Mouse (Mus musculus) B cell, adult (primary cell): ENCODE data around the gene Dok3. TPM values are rescaled to one million over a fixed set of nuclear protein-coding genes. Genes with fewer than 3 reads are reported as not detected.

Experiments used
- total RNA-seq: library from RNA; stranded (reverse); gene quantifications from 4 replicates; pipeline ENCODE4 v1.2.4, GENCODE M21; 2023; ENCODE audit not compliant: inconsistent age

Dok3 gene
- total RNA-seq = 312 to 332 TPM (median 327 TPM) in 4 replicates

DNA sequence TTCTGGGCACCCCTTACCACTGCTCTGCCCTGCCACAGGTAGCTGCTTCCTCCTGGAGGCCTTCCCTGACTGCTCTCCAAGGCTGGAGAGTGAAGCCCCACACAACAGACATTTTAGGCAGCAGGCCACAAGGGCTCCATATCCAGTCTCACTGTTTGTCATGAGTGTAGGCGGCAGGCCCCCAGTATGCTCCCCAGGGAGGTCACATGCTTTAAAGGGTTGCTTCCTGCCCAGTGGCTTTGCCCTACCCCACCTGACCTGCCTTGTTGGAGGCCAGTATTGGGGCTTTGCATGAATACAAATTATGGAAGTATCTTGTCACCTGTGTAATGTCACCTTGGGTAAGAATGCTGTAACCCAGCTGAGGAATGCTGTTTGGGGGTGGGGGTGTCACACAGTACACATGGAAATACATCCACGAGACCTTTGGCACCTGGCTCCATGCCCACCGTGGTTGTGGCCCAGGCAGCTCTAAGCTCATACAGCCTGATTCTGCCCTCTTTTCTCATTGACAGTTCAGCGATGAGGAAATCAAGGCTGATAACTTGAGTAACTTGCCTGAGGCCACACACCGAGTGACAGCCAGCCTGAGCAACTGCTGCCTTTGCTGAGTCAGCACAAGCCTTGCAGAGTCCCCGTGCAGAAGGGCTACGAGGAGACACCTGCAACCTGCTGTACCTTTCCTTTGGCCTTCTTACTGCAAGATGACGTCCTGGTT lies at the start of gene Dok3:
TSS of gene Dok3 (minus strand) at position 99 of the 718 bp plus-strand sequence.

GRCm38 (mm10) chr13:55573432-55573831 lies 44.3 kb upstream of the Dok3 start, which contains the start of gene Tmed9:
Gene Tmed9, plus strand, starts transcription at chr13:55573732.

GRCm38 (mm10) chr13:55571027-55571751 lies 42.1 kb upstream of the Dok3 start, which contains the start of gene Fam193b:
Gene Fam193b, minus strand, starts transcription at chr13:55571120.

DNA sequence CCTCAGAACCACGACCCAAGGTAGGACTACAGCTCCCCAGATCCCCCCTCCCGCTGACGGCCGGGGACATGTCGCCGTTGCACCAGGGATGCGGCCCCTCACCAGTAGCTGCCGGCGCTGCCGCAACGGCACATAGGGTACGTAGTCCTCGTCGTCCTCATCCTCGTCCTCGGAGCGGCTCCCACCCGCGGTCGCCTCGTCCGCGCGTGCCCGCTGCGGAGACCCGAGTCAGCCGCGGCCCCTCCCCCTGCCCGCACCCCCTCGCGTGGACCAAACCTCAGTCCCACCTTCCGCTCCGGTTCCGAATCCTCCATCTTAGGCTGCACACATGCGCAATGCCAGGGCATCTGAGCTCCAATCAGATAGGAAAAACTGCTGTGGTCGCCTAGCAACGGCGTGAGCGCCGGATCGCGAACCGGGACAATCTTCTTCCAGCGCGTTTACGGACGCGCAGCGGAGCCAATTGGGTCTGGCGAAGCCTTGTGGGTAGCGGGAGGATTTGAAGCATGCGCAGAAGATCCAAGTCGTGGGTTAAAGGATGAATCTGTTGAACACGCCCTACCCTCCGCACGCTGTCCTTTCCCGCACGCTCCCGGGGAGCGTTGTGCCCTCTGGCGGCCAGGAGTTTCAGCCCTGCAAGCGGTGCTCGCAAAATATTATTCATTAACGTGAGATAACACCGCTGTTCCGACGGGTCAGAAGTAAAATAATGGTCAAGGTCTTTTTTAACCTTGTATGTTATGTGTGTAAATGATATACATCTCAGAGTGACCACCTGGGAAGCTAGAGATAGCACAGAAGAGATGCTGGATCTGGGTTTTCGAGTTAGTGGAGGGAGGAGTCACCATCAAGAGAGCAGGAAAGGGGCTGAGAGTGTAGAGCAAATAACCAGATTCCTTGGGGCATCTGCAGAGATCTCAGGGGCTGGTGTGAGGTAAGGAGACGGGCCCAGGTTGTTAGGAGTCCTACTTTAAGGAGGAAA lies 7.4 kb upstream of the Dok3 start, which contains the start of gene Ddx41:
TSS of gene Ddx41 (minus strand) at position 465 of the 982 bp plus-strand sequence.

GRCm38 (mm10) chr13:55513111-55513748 lies 15.9 kb downstream of the Dok3 start, which contains the start of gene Pdlim7:
Gene Pdlim7, minus strand, starts transcription at chr13:55513676.

GRCm38 (mm10) chr13:55487578-55488498 lies 41.3 kb downstream of the Dok3 start, which contains the start of gene Dbn1:
Gene Dbn1, minus strand, starts transcription at chr13:55488111.

Other genes starting within 250 kb of the Dok3 start
- 127 to 142 TPM (median 132 TPM) in 4 replicates for gene Prelid1, start 208.8 kb downstream of the Dok3 start, total RNA-seq
- 56.0 to 78.1 TPM (median 72.9 TPM) in 4 replicates for gene Rab24, start 207.3 kb downstream of the Dok3 start, total RNA-seq
- 1.8 to 2.6 TPM (median 2.2 TPM) in 4 replicates for gene Mxd3, start 199.5 kb downstream of the Dok3 start, total RNA-seq
- gene Lman2, start 166.5 kb downstream of the Dok3 start, total RNA-seq = 110 to 124 TPM (median 118 TPM) in 4 replicates
- 67.6 to 76.8 TPM (median 73.8 TPM) in 4 replicates for gene Rgs14, start 159.6 kb downstream of the Dok3 start, total RNA-seq
- gene Slc34a1, start 131.1 kb downstream of the Dok3 start, total RNA-seq = 0.15 to 0.63 TPM (median 0.37 TPM) in 4 replicates
- gene Pfn3, start 114.1 kb downstream of the Dok3 start, total RNA-seq = not detected in 4 replicates
- gene F12, start 102.5 kb downstream of the Dok3 start, total RNA-seq = 1.6 to 3.1 TPM (median 1.8 TPM) in 4 replicates
- gene Grk6, start 84.2 kb downstream of the Dok3 start, total RNA-seq = 461 to 500 TPM (median 466 TPM) in 4 replicates
- 32.8 to 35.9 TPM (median 35.6 TPM) in 4 replicates for gene Prr7, start 65.0 kb downstream of the Dok3 start, total RNA-seq
- 0.29 to 0.61 TPM (median 0.48 TPM) in 3 of 4 replicates, not detected in the other for gene Dbn1, start 41.2 kb downstream of the Dok3 start, total RNA-seq
- gene Pdlim7, start 15.6 kb downstream of the Dok3 start, total RNA-seq = 23.1 to 32.2 TPM (median 27.2 TPM) in 4 replicates
- gene Ddx41, start 7.4 kb upstream of the Dok3 start, total RNA-seq = 135 to 156 TPM (median 143 TPM) in 4 replicates
- gene Fam193b, start 41.8 kb upstream of the Dok3 start, total RNA-seq = 144 to 171 TPM (median 151 TPM) in 4 replicates
- 83.2 to 101 TPM (median 86.8 TPM) in 4 replicates for gene Tmed9, start 44.4 kb upstream of the Dok3 start, total RNA-seq
- 22.5 to 24.4 TPM (median 23.2 TPM) in 4 replicates for gene B4galt7, start 70.6 kb upstream of the Dok3 start, total RNA-seq
- gene Caml, start 93.7 kb upstream of the Dok3 start, total RNA-seq = 17.3 to 18.7 TPM (median 17.5 TPM) in 4 replicates
- gene Ddx46, start 105.7 kb upstream of the Dok3 start, total RNA-seq = 100 to 113 TPM (median 107 TPM) in 4 replicates
- 20.4 to 23.3 TPM (median 21.8 TPM) in 4 replicates for gene B230219D22Rik, start 163.8 kb upstream of the Dok3 start, total RNA-seq
- gene Txndc15, start 185.4 kb upstream of the Dok3 start, total RNA-seq = 12.4 to 14.4 TPM (median 13.3 TPM) in 4 replicates
- 27.7 to 36.6 TPM (median 31.0 TPM) in 4 replicates for gene Pcbd2, start 198.1 kb upstream of the Dok3 start, total RNA-seq